Mouse (Mus musculus): ENCODE results near the gene Morn3.

DNA sequence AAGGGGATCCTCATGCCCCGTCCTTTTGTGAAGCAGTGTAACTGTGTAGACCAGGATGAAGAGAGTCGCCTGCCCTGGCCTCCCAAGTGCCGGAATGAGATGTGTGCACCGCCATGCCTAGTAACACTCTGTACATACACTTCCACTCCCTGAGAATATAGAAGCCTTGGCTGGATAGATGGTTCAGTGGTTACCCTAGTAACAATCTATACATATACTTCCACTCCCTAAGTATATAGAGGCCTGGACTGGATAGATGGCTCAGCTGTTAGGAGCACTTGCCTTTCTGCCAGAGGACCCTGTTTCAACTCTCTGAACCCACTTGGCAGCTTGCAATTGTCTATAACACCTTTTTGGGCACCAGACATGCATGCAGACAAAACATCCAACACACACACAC is 11.7 kb downstream of the Morn3 start:
- TF ChIP-seq TAL1 (IDR thresholded peaks at IDR 0.05; ENCODE audit: low read length) (no peak), GATA1 (IDR thresholded peaks at IDR 0.05; ENCODE audit: low read length) (no peak)

Data from erythroblast, embryonic 14.5 days (primary cell).